Mouse (Mus musculus): ENCODE measurements around the gene Chchd2. TPM values are rescaled to one million over a fixed set of nuclear protein-coding genes. Genes with fewer than 3 reads are reported as not detected.
A peak's percentile ranks its signal among the peaks of the same experiment; 100 is the strongest.
"Not testable (repeated sequence)": the region's sequence is repeated elsewhere in the genome, so short reads cannot be mapped to it uniquely, and the experiment has no call there.

The Chchd2 gene
- total RNA-seq (2021) = 100 to 1,000 TPM; 429 to 443 TPM
- long read RNA-seq, experiment 1, transcript Chchd2-201 (4 exons, 915 nt) = major isoform, 125 of 131 reads
- long read RNA-seq, experiment 1, partial matches to known transcripts = 5 of 131 reads
- long read RNA-seq, experiment 1, other reads (novel, unspliced or antisense) = 1 of 131 reads
- long read RNA-seq, experiment 2, transcript Chchd2-201 (4 exons, 915 nt) = major isoform, 110 of 123 reads
- long read RNA-seq, experiment 2, partial matches to known transcripts = 12 of 123 reads
- long read RNA-seq, experiment 2, other reads (novel, unspliced or antisense) = 1 of 123 reads

DNA sequence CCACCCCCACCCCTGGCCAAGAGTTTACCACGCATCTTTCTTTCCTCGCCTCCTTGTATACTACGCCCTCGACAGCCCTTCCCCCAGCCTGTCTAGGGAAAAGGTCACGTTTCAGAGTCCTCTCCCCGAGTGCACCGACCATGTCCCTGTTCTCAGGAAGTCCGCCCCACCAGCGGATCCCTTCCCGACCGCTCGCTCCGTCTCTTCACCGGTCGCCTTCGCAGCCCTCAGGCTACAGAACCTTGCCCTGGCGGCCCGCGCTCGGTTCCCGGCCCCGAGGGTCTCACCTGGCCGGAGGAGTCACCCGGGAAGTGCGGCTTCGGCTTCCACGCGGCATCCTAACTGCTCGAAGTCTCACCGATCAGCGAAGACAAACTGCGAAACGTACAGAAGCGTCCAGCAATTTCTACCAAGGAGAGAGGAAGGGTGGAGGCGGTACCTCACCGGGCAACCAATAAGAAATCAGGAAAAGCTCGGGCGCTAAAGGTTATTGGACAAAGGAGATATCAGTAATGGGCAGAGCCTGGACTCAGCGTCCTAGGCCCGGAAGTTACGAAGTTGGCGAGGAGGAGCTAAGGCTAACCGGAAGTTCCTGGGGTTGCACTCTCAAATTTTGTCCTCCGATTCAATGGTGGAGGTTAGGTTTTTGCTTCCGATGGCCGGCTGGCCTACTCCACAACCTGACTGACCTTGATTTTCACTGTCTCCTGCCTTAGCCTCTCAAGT lies at the start of gene Chchd2:
TSS of gene Chchd2 (minus strand) at position 560 of the 726 bp plus-strand sequence.
- intact Hi-C loops (cut with DNase I) = no loop called here
- Histone ChIP-seq H3K4me3 (peak within 1 kb of the TSS; percentile 97), H3K27ac (peak within 1 kb of the TSS; percentile 96)
- no peak for TF ChIP-seq CTCF (IDR thresholded peaks at IDR 0.05)
- DNase-seq (ENCODE audit: extremely low spot score in 1 of 2, low spot score in 2 of 2) = peak; percentile 89 to 93

GRCm38 (mm10) chr5:129936941-129937340 lies 49.7 kb upstream of the Chchd2 start:
- Histone ChIP-seq H3K27ac (no peak overlapping the region), H3K4me3 (no peak overlapping the region)
- TF ChIP-seq CTCF (IDR thresholded peaks at IDR 0.05) = no peak
- intact Hi-C loops (cut with DNase I) = no loop called here
- no peak for DNase-seq (ENCODE audit: extremely low spot score in 1 of 2, low spot score in 2 of 2)

- no peak for DNase-seq (ENCODE audit: extremely low spot score in 1 of 2, low spot score in 2 of 2)
- no peak overlapping the region for H3K4me3 ChIP-seq
- intact Hi-C loops (cut with DNase I) = no loop called here
- no peak overlapping the region for H3K27ac ChIP-seq
- no peak for TF ChIP-seq CTCF (IDR thresholded peaks at IDR 0.05)
Observed at GRCm38 (mm10) chr5:129929924-129930855, 42.9 kb upstream of the Chchd2 start.

DNA sequence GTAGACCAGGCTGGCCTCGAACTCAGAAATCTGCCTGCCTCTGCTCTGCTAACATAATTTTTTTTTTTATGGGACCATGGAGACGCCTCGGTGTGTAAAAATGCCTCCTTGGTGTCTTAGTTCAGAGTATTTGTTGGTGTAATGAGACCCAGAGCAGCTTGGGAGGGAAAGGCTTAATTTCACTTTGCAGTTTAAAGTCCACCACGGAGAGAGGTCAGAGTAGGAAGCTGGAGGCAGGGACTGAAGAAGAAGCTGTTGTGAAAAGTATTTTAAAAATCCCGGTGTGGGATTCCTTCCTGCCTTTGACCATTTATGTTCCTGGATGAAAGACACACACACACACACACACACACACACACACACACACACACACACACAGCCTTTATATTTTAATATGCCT lies 38.7 kb upstream of the Chchd2 start:
- no peak for DNase-seq (ENCODE audit: extremely low spot score in 1 of 2, low spot score in 2 of 2)
- Histone ChIP-seq H3K27ac (no peak overlapping the region), H3K4me3 (no peak overlapping the region)
- intact Hi-C loops (cut with DNase I) = no loop called here
- TF ChIP-seq CTCF (IDR thresholded peaks at IDR 0.05) = no peak

- Histone ChIP-seq H3K4me3 (no peak overlapping the region), H3K27ac (no peak overlapping the region)
- DNase-seq (ENCODE audit: extremely low spot score in 1 of 2, low spot score in 2 of 2) = no peak
- intact Hi-C loops (cut with DNase I) = no loop called here
- no peak for TF ChIP-seq CTCF (IDR thresholded peaks at IDR 0.05)
Observed at GRCm38 (mm10) chr5:129924820-129925452, 37.7 kb upstream of the Chchd2 start.

- H3K4me3 ChIP-seq = no peak overlapping the region
- intact Hi-C loops (cut with DNase I) = no loop called here
- no peak for DNase-seq (ENCODE audit: extremely low spot score in 1 of 2, low spot score in 2 of 2)
- no peak for TF ChIP-seq CTCF (IDR thresholded peaks at IDR 0.05)
- H3K27ac ChIP-seq = no peak overlapping the region
Observed at GRCm38 (mm10) chr5:129921972-129922371, 34.7 kb upstream of the Chchd2 start.

GRCm38 (mm10) chr5:129919320-129919719 lies 32.0 kb upstream of the Chchd2 start:
- no peak for DNase-seq (ENCODE audit: extremely low spot score in 1 of 2, low spot score in 2 of 2)
- no peak overlapping the region for H3K4me3 ChIP-seq
- H3K27ac ChIP-seq = no peak overlapping the region
- TF ChIP-seq CTCF (IDR thresholded peaks at IDR 0.05) = no peak
- intact Hi-C loops (cut with DNase I) = no loop called here

GRCm38 (mm10) chr5:129918752-129919151 lies 31.5 kb upstream of the Chchd2 start:
- Histone ChIP-seq H3K4me3 (no peak overlapping the region), H3K27ac (no peak overlapping the region)
- no peak for TF ChIP-seq CTCF (IDR thresholded peaks at IDR 0.05)
- intact Hi-C loops (cut with DNase I) = no loop called here
- DNase-seq (ENCODE audit: extremely low spot score in 1 of 2, low spot score in 2 of 2) = no peak

GRCm38 (mm10) chr5:129918065-129918651 lies 30.9 kb upstream of the Chchd2 start:
- no peak overlapping the region for H3K4me3 ChIP-seq
- intact Hi-C loops (cut with DNase I) = no loop called here
- no peak overlapping the region for H3K27ac ChIP-seq
- no peak for DNase-seq (ENCODE audit: extremely low spot score in 1 of 2, low spot score in 2 of 2)
- no peak for TF ChIP-seq CTCF (IDR thresholded peaks at IDR 0.05)

DNA sequence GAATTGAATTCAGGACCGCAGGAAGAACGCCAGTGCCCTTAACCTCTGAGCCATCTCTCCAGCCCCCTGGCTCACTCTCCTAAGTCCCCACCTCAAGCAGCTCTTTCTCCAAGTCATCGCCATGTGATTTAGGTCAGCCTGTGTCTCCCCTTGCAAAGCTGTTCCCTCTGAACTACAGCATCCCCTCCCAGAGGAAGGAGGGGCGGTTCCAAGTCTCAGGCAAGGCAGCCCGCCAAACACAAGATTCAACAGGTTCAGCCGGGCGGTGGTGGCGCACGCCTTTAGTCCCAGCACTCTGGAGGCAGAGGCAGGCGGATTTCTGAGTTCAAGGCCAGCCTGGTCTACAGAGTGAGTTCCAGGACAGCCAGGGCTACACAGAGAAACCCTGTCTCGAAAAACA lies 28.2 kb upstream of the Chchd2 start:
- H3K4me3 ChIP-seq; intact Hi-C loops (cut with DNase I); DNase-seq (ENCODE audit: extremely low spot score in 1 of 2, low spot score in 2 of 2): not testable (repeated sequence)

GRCm38 (mm10) chr5:129914024-129914423 lies 26.8 kb upstream of the Chchd2 start:
- intact Hi-C loops (cut with DNase I) = no loop called here
- TF ChIP-seq CTCF (IDR thresholded peaks at IDR 0.05) = peak; percentile 48
- H3K27ac ChIP-seq = no peak overlapping the region
- no peak for DNase-seq (ENCODE audit: extremely low spot score in 1 of 2, low spot score in 2 of 2)
- H3K4me3 ChIP-seq = no peak overlapping the region

More for the DNA sequence above, 28.2 kb upstream of the Chchd2 start:
- not testable (repeated sequence) for H3K27ac ChIP-seq

Data from left cerebral cortex, adult 2 months (tissue).